Comparison of ENCODE assay signal across 8 mouse cellular contexts in genomic region chr2:30692561-30693205, GRCm38 (mm10).
DNase-seq lines count a peak whose midpoint lies in the region; ATAC-seq and TF ChIP-seq lines count a peak whose summit lies in the region.

No protein-coding gene starts in this region.

- H3K4me1 ChIP-seq in embryonic facial prominence, embryonic 14.5 days (ENCODE audit: control insufficient read depth, insufficient read depth, low read length) = peaks cover 43% of the 10 kb centered on the region
- peaks cover 91% of the 10 kb centered on the region for H3K4me1 ChIP-seq in hindbrain, embryonic 10.5 days (replicated peaks)
- H3K4me1 ChIP-seq in limb, embryonic 15.5 days = peaks cover 48% of the 10 kb centered on the region

- ATAC-seq in embryonic facial prominence, embryonic 14.5 days (ENCODE audit: low read depth) = peak; percentile 86
- ATAC-seq in limb, embryonic 15.5 days (ENCODE audit: insufficient number of reproducible peaks, low FRiP score, low TSS enrichment, low read depth) = peak; percentile 73
- no peak for ATAC-seq in erythroblast, adult 5-6 weeks (replicated peaks; ENCODE audit: low FRiP score, poor library complexity, severe bottlenecking)

- H3K9me3 ChIP-seq in embryonic facial prominence, embryonic 14.5 days (ENCODE audit: control insufficient read depth, low read length) = no peaks in the 10 kb centered on the region
- H3K9me3 ChIP-seq in hindbrain, embryonic 10.5 days = no peaks in the 10 kb centered on the region
- no peaks in the 10 kb centered on the region for H3K9me3 ChIP-seq in limb, embryonic 15.5 days

- WGBS in embryonic facial prominence, embryonic 14.5 days = 5% methylated on average over 10 of the region's 13 CpGs
- under 1% methylated on average over 13 of the region's 13 CpGs for WGBS in hindbrain, embryonic 10.5 days
- WGBS in limb, embryonic 15.5 days = 5% methylated on average over 13 of the region's 13 CpGs

- TF ChIP-seq CTCF in gastrocnemius, adult 2 months (IDR thresholded peaks at IDR 0.05) = no peak

- H3K27ac ChIP-seq in gastrocnemius, adult 2 months = peak overlapping the region; percentile 94
- peak overlapping the region; percentile 99 for H3K27ac ChIP-seq in embryonic facial prominence, embryonic 14.5 days (replicated peaks; ENCODE audit: low read depth, low read length)
- peak overlapping the region; percentile 99 for H3K27ac ChIP-seq in hindbrain, embryonic 10.5 days
- peak overlapping the region; percentile 96 for H3K27ac ChIP-seq in limb, embryonic 15.5 days

- H3K4me2 ChIP-seq in embryonic facial prominence, embryonic 14.5 days (ENCODE audit: low read depth, low read length) = peak overlapping the region; percentile 83
- peak overlapping the region; percentile 79 for H3K4me2 ChIP-seq in limb, embryonic 15.5 days

- intact Hi-C loops in gastrocnemius, adult 2 months (cut with DNase I) = no loop called here

- peak overlapping the region; percentile 74 for H3K9ac ChIP-seq in embryonic facial prominence, embryonic 14.5 days (ENCODE audit: low read depth, low read length)
- no peak overlapping the region for H3K9ac ChIP-seq in limb, embryonic 15.5 days

- H3K27me3 ChIP-seq in embryonic facial prominence, embryonic 14.5 days (replicated peaks; ENCODE audit: control insufficient read depth, insufficient read depth, low read length) = no peaks in the 10 kb centered on the region
- H3K27me3 ChIP-seq in hindbrain, embryonic 10.5 days (ENCODE audit: insufficient read depth, poor library complexity, severe bottlenecking) = peaks cover 8% of the 10 kb centered on the region; the same call in 1 of the 2 replicates
- H3K27me3 ChIP-seq in limb, embryonic 15.5 days = no peaks in the 10 kb centered on the region

- peak; percentile 60 for DNase-seq in gastrocnemius, adult 2 months
- no peak for DNase-seq in gastrocnemius, adult 18-20 months (ENCODE audit: low spot score)
- DNase-seq in MN1 (ENCODE audit: low spot score) = peak; percentile 72
- DNase-seq in embryonic facial prominence, embryonic 14.5 days (ENCODE audit: low spot score) = peak; percentile 94
- DNase-seq in hindbrain, embryonic 10.5 days (ENCODE audit: low spot score) = peak; percentile 91
- peak; percentile 87 for DNase-seq in neural tube, embryonic 10.5 days (ENCODE audit: extremely low spot score, low spot score)

- no peaks in the 10 kb centered on the region for H3K36me3 ChIP-seq in embryonic facial prominence, embryonic 14.5 days (ENCODE audit: control insufficient read depth, insufficient read depth, low read length)
- H3K36me3 ChIP-seq in hindbrain, embryonic 10.5 days = no peaks in the 10 kb centered on the region
- H3K36me3 ChIP-seq in limb, embryonic 15.5 days = no peaks in the 10 kb centered on the region

- peak overlapping the region; percentile 77 for H3K4me3 ChIP-seq in gastrocnemius, adult 2 months
- H3K4me3 ChIP-seq in embryonic facial prominence, embryonic 14.5 days (ENCODE audit: low read depth, low read length) = peak overlapping the region; percentile 39
- H3K4me3 ChIP-seq in hindbrain, embryonic 10.5 days = peak overlapping the region; percentile 54
- H3K4me3 ChIP-seq in limb, embryonic 15.5 days = peak overlapping the region; percentile 48
